Mouse (Mus musculus) embryonic facial prominence, embryonic 11.5 days (tissue): ENCODE measurements around the gene Gm3147. TPM values are rescaled to one million over a fixed set of nuclear protein-coding genes. Genes with fewer than 3 reads are reported as not detected.
"Not testable (repeated sequence)": the region's sequence is repeated elsewhere in the genome, so short reads cannot be mapped to it uniquely, and the experiment has no call there.

Experiments used
- ATAC-seq: fragments of 200-750 bp; cut with Nextera tagmentation; replicated peaks from 2 replicates; pipeline ENCODE4 v1.8.0; 2017; ENCODE audit warnings: low read depth; ENCODE audit not compliant: insufficient number of reproducible peaks, low FRiP score, low TSS enrichment
- DNase-seq: peaks from one replicate; pipeline ENCODE4 v3.0.0-alpha.2; 2015; ENCODE audit warnings: low spot score
- H3K27ac ChIP-seq: fragments of 300-500 bp; sonication (generic); replicated peaks from 2 replicates; pipeline ENCODE4 v1.5.1; 2014; ENCODE audit warnings: mild to moderate bottlenecking, low read depth, low read length, control low read depth
- H3K27me3 ChIP-seq: fragments of 300-500 bp; sonication (generic); 2 replicates; pipeline ENCODE4 v1.6.1; 2014; ENCODE audit warnings: mild to moderate bottlenecking, low read length, moderate library complexity, mixed read lengths; ENCODE audit not compliant: control insufficient read depth, insufficient read depth
- H3K36me3 ChIP-seq: fragments of 300-500 bp; sonication (generic); replicated peaks from 2 replicates; pipeline ENCODE4 v1.6.1; 2014; ENCODE audit warnings: low read depth, mild to moderate bottlenecking, low read length, moderate library complexity, mixed read lengths; ENCODE audit not compliant: control insufficient read depth, insufficient read depth
- H3K4me1 ChIP-seq: fragments of 300-500 bp; sonication (generic); 2 replicates; pipeline ENCODE4 v1.6.1; 2014; ENCODE audit warnings: low read length, mixed read lengths; ENCODE audit not compliant: control insufficient read depth, insufficient read depth
- H3K4me2 ChIP-seq: fragments of 300-500 bp; sonication (generic); 2 replicates; pipeline ENCODE4 v1.6.1; 2014; ENCODE audit warnings: low read depth, mild to moderate bottlenecking, control low read depth, low read length, moderate library complexity
- H3K4me3 ChIP-seq: fragments of 300-500 bp; sonication (generic); 2 replicates; pipeline ENCODE4 v1.5.1; 2014; ENCODE audit warnings: low read depth, low read length, control low read depth
- H3K9ac ChIP-seq: fragments of 300-500 bp; sonication (generic); replicated peaks from 2 replicates; pipeline ENCODE4 v1.6.1; 2014; ENCODE audit warnings: mild to moderate bottlenecking, control low read depth, low read length
- H3K9me3 ChIP-seq: fragments of 300-500 bp; sonication (generic); replicated peaks from 2 replicates; pipeline ENCODE4 v1.6.1; 2016; ENCODE audit warnings: mild to moderate bottlenecking, low read length, inconsistent platforms, mixed read lengths; ENCODE audit not compliant: control insufficient read depth
- WGBS: fragments of 180-500 bp; shearing (Covaris S2); extraction: QIAGEN DNeasy Blood & Tissue Kit; methylation state at CpG from one replicate; pipeline ENCODE4 v1.1.7; 2014; 5-methylcytosine and 5-hydroxymethylcytosine counted together
- polyA plus RNA-seq: library from polyadenylated mRNA; unstranded; fragments of >200 nt; fragmentation: Nextera tagmentation; extraction: Ambion mirVana; gene quantifications from 2 replicates; pipeline ENCODE4 v1.2.1, GENCODE M21; 2014

Gene Gm3147
- not detected in 2 replicates for polyA plus RNA-seq

DNA sequence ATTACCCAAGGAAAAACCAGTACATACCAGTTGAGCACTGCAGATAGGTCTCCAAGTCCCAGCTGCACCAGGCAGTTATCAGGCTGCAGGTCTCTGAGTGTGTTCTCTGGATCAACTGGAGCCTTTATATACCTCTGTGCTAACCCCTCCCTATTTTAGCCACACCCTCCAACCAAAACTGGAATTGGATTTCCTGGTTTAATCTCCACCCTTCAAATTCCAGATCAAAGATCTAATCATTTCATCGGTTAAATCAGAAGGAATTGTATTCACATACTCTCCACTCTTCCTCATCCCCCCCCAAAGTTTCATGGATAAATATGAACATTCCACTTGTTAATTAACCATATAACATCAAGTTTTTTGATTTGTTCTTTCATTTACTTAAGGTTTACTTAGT lies at the start of gene Gm3147:
TSS of gene Gm3147 (minus strand) at position 101 of the 400 bp plus-strand sequence.
- DNase-seq, H3K27me3 ChIP-seq, H3K9ac ChIP-seq, H3K4me1 ChIP-seq, H3K4me3 ChIP-seq, H3K4me2 ChIP-seq, H3K36me3 ChIP-seq, H3K9me3 ChIP-seq, H3K27ac ChIP-seq, ATAC-seq: not testable (repeated sequence)
- no CpG with 5 or more reads among the region's 1 CpGs for WGBS

DNA sequence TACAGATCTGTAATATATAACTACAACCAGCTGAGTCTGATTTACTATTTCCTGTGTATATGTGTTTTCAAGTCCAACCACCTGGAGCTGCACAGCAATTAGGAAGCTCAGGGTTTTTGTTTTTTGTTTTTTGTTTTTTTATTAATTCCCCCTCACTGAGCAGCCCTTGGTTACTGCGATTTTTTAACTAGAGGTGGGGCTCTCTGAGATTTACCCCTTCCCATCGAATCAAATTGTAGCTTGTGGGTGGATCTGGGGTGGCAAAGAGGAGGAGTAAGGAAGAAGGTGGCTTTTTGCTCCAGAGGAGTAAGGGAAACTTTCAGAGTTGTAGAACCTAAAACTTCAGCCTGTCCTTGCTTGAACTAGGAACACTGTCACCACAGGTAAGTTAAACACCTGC lies 31.9 kb upstream of the Gm3147 start, which contains the start of gene Gm6205:
TSS of gene Gm6205 (plus strand) at position 301 of the 400 bp plus-strand sequence.
- ATAC-seq: not testable (repeated sequence)
- WGBS: no CpG with 5 or more reads among the region's 2 CpGs

GRCm38 (mm10) chr5:94623679-94624078 lies 7.5 kb upstream of the Gm3147 start, which contains the start of gene Gm6509:
Gene Gm6509 (plus strand): TSS chr5:94623979.
- H3K4me2 ChIP-seq, H3K27ac ChIP-seq, DNase-seq, H3K9me3 ChIP-seq, ATAC-seq, H3K27me3 ChIP-seq, H3K4me3 ChIP-seq, H3K4me1 ChIP-seq, H3K9ac ChIP-seq, H3K36me3 ChIP-seq: not testable (repeated sequence)
- WGBS: no CpG with 5 or more reads among the region's 2 CpGs

More for the DNA sequence above, 31.9 kb upstream of the Gm3147 start, which contains the start of gene Gm6205:
- H3K4me1 ChIP-seq, H3K36me3 ChIP-seq, H3K4me3 ChIP-seq, H3K9me3 ChIP-seq, H3K27me3 ChIP-seq, H3K9ac ChIP-seq, H3K27ac ChIP-seq, H3K4me2 ChIP-seq, DNase-seq: not testable (repeated sequence)

Other genes with a start within 250 kb of the Gm3147 start
- not detected in 2 replicates for gene Gm7682, start 170.6 kb downstream of the Gm3147 start, polyA plus RNA-seq
- gene Gm3139, start 90.1 kb downstream of the Gm3147 start, polyA plus RNA-seq: not detected in 2 replicates
- not detected in 2 replicates for gene Gm6509, start 7.6 kb upstream of the Gm3147 start, polyA plus RNA-seq
- gene Gm6205, start 32.0 kb upstream of the Gm3147 start, polyA plus RNA-seq: not detected in 2 replicates
- gene Gm3183, start 249.1 kb upstream of the Gm3147 start, polyA plus RNA-seq: not detected in 2 replicates